10 mouse cellular contexts compared by ENCODE assay signal in the genomic region with DNA sequence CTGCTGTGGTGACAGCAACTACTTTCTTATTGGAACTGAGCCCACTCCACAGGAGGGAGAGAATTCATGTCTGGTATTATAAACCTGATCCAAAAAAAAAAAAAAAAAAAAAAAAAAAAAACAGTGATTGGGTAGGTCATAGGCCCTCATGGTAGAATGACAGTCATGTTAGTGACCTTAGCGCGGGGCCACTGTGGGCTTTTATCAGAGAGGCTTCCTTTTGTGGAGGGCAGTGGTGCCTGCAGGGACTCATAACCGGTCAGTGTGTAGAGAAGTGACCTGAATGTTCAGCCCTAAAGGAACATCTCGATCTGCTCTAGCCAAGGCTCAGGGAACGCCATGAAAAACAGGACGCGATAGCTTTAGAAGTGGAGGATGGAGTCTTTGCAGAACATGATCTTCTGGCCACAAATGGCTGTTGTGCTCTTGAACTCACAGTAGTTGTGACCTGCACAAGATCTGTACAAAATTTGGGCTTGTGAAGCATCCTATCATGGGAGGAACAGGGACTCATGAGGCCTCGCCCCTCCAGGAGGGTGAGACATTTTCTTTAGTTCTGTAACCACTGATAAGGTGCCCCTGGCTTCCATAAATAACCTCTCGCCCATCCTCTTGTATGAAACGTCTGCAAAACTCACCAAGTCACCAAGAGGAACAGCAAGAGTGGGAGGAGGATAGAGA. TPM values are rescaled to one million over a fixed set of nuclear protein-coding genes. Genes with fewer than 3 reads are reported as not detected.
DNase-seq lines count a peak whose midpoint lies in the region; ATAC-seq and TF ChIP-seq lines count a peak whose summit lies in the region.
"Had no signal": no experiment of that assay in that cellular context is flagged by ENCODE, and none has a peak within 500 bp of the region (broad histone marks: within the 10 kb centered on the region; RNA-seq: fewer than 3 reads in every experiment).

No protein-coding gene starts in this region.

- no peak for DNase-seq in heart, adult 2 months
- no peak for DNase-seq in heart, postnatal 10 days
- DNase-seq in 416B (ENCODE audit: low read depth) = peak; percentile 65
- peak; percentile 78 for DNase-seq in liver, embryonic 13.5 days
- DNase-seq in embryo, embryonic 10.5 days (ENCODE audit: low spot score) = no peak
- no peak for DNase-seq in thymus, postnatal 4 days

- no peak for TF ChIP-seq CTCF in heart, adult 2 months (IDR thresholded peaks at IDR 0.05)
- no peak for TF ChIP-seq CTCF in embryonic fibroblast, embryonic 13.5 days (IDR thresholded peaks at IDR 0.05; ENCODE audit: borderline replicate concordance, insufficient read depth, low read length)

- H3K27me3 ChIP-seq in heart, adult 2 months (ENCODE audit: control insufficient read depth, insufficient read depth, low read length) = no peaks in the 10 kb centered on the region
- H3K27me3 ChIP-seq in liver, embryonic 13.5 days = no peaks in the 10 kb centered on the region
- H3K27me3 ChIP-seq in midbrain, embryonic 16.5 days (ENCODE audit: control insufficient read depth, insufficient read depth, low read depth, low read length) = no peaks in the 10 kb centered on the region

- H3K27ac ChIP-seq in heart, adult 2 months = peak overlapping the region; percentile 80
- peak overlapping the region; percentile 94 for H3K27ac ChIP-seq in embryonic fibroblast, embryonic 13.5 days (ENCODE audit: insufficient read depth, low read length)
- H3K27ac ChIP-seq in liver, embryonic 13.5 days = peak overlapping the region; percentile 98
- no peak overlapping the region for H3K27ac ChIP-seq in midbrain, embryonic 16.5 days (ENCODE audit: low read length)
- H3K27ac ChIP-seq: hindbrain, embryonic 14.5 days had no signal

- H3K79me2 ChIP-seq in heart, adult 2 months (replicated peaks; ENCODE audit: control insufficient read depth, insufficient read depth, low read length) = peaks cover 3% of the 10 kb centered on the region

- 18% methylated on average over 10 of the region's 10 CpGs for WGBS in heart, adult 2 months
- WGBS in liver, embryonic 13.5 days (ENCODE audit: insufficient replicate concordance) = 14% methylated on average over 10 of the region's 10 CpGs
- 86% methylated on average over 10 of the region's 10 CpGs for WGBS in midbrain, embryonic 16.5 days

- TF ChIP-seq EP300 in heart, adult 2 months (IDR thresholded peaks at IDR 0.05; ENCODE audit: insufficient read depth, low read depth, low read length) = no peak

- peak; percentile 78 for ATAC-seq in liver, embryonic 13.5 days (ENCODE audit: low read depth)
- no peak for ATAC-seq in midbrain, embryonic 16.5 days

- H3K4me1 ChIP-seq in heart, adult 2 months (ENCODE audit: control insufficient read depth, insufficient read depth, low read length) = peaks cover 23% of the 10 kb centered on the region
- H3K4me1 ChIP-seq in embryonic fibroblast, embryonic 13.5 days (ENCODE audit: control insufficient read depth, insufficient read depth, low read length) = peaks cover 4% of the 10 kb centered on the region
- peaks cover 97% of the 10 kb centered on the region for H3K4me1 ChIP-seq in liver, embryonic 13.5 days (replicated peaks)
- no peaks in the 10 kb centered on the region for H3K4me1 ChIP-seq in midbrain, embryonic 16.5 days (ENCODE audit: control insufficient read depth, insufficient read depth, low read length)

- peak overlapping the region; percentile 93 for H3K4me2 ChIP-seq in liver, embryonic 13.5 days
- H3K4me2 ChIP-seq in midbrain, embryonic 16.5 days (ENCODE audit: low read length) = no peak overlapping the region
- H3K4me2 ChIP-seq: hindbrain, embryonic 14.5 days had no signal

- H3K4me3 ChIP-seq in heart, adult 2 months = no peak overlapping the region
- H3K4me3 ChIP-seq in embryonic fibroblast, embryonic 13.5 days (ENCODE audit: insufficient read depth, low read length) = no peak overlapping the region
- H3K4me3 ChIP-seq in liver, embryonic 13.5 days (replicated peaks) = peak overlapping the region; percentile 77
- no peak overlapping the region for H3K4me3 ChIP-seq in midbrain, embryonic 16.5 days (ENCODE audit: low read depth, low read length)

- H3K36me3 ChIP-seq in heart, adult 2 months (ENCODE audit: control insufficient read depth, insufficient read depth, low read length) = no peaks in the 10 kb centered on the region
- H3K36me3 ChIP-seq in liver, embryonic 13.5 days = peaks cover 50% of the 10 kb centered on the region
- 0 out of 2 replicates have a peak, but pooled peaks cover 2% of the 10 kb centered on the region for H3K36me3 ChIP-seq in midbrain, embryonic 16.5 days (ENCODE audit: control insufficient read depth, insufficient read depth, low read length)

- intact Hi-C loops in heart, adult 2 months (cut with DNase I) = no loop called here
- intact Hi-C loops in heart, postnatal 10 days (cut with DNase I) = no loop called here

- no peaks in the 10 kb centered on the region for H3K9me3 ChIP-seq in liver, embryonic 13.5 days (replicated peaks)
- H3K9me3 ChIP-seq in midbrain, embryonic 16.5 days (replicated peaks; ENCODE audit: control insufficient read depth, low read length, poor library complexity, severe bottlenecking) = no peaks in the 10 kb centered on the region

- H3K9ac ChIP-seq in heart, adult 2 months (ENCODE audit: low read depth, low read length) = no peak overlapping the region
- H3K9ac ChIP-seq in liver, embryonic 13.5 days = peak overlapping the region; percentile 92
- no peak overlapping the region for H3K9ac ChIP-seq in midbrain, embryonic 16.5 days (ENCODE audit: low read depth, low read length)
- H3K9ac ChIP-seq: hindbrain, embryonic 14.5 days had no signal

- TF ChIP-seq POLR2A in heart, adult 2 months (IDR thresholded peaks at IDR 0.05; ENCODE audit: insufficient read depth, low read depth, low read length) = no peak
- TF ChIP-seq POLR2A in embryonic fibroblast, embryonic 13.5 days (IDR thresholded peaks at IDR 0.05; ENCODE audit: low read depth, low read length) = no peak

RNA-seq across cellular contexts. Expression of a gene that starts 0.7 kb away (rescaled TPM):
- 10 to 100 TPM; 13.4 to 15.7 TPM for total RNA-seq in heart, adult 2 months (2021)
- 53.2 and 59.0 TPM in 2 replicates for polyA plus RNA-seq in heart, adult 2 months (2012; rRNA removed)
- 10 to 100 TPM; 13.4 to 15.7 TPM for total RNA-seq in heart, postnatal 10 days (2021)
- 18.8 and 27.3 TPM in 2 replicates for polyA plus RNA-seq in embryonic fibroblast, embryonic 13.5 days (2011; ENCODE audit: insufficient read length, low read depth, missing spikeins)
- 56.5 and 56.9 TPM in 2 replicates for polyA plus RNA-seq in liver, embryonic 13.5 days (2015; fragmentation: Nextera tagmentation; extraction: Ambion mirVana)
- 3.7 and 4.7 TPM in 2 replicates for polyA plus RNA-seq in midbrain, embryonic 16.5 days (2015; fragmentation: Nextera tagmentation; extraction: Ambion mirVana)

RNA-seq across cellular contexts. Expression of a gene that starts 8.2 kb away (rescaled TPM):
- total RNA-seq in heart, adult 2 months (2021) = not detected
- 0.32 and 1.2 TPM in 2 replicates for polyA plus RNA-seq in heart, adult 2 months (2012; rRNA removed)
- under 1 TPM; 0.36 to 0.50 TPM for total RNA-seq in heart, postnatal 10 days (2021)
- 0.75 and 1.2 TPM in 2 replicates for polyA plus RNA-seq in embryonic fibroblast, embryonic 13.5 days (2011; ENCODE audit: insufficient read length, low read depth, missing spikeins)
- polyA plus RNA-seq in liver, embryonic 13.5 days (2015; fragmentation: Nextera tagmentation; extraction: Ambion mirVana) = 0.53 and 0.56 TPM in 2 replicates
- 0.65 and 0.67 TPM in 2 replicates for polyA plus RNA-seq in midbrain, embryonic 16.5 days (2015; fragmentation: Nextera tagmentation; extraction: Ambion mirVana)

RNA-seq across cellular contexts. Expression of a gene that starts 11.0 kb away (rescaled TPM):
- total RNA-seq in heart, adult 2 months (2021) = 1 to 10 TPM; 4.8 to 8.3 TPM
- polyA plus RNA-seq in heart, adult 2 months (2012; rRNA removed) = 12.6 and 15.7 TPM in 2 replicates
- total RNA-seq in heart, postnatal 10 days (2021) = 10 to 100 TPM; 23.3 to 28.0 TPM
- 15.0 and 21.0 TPM in 2 replicates for polyA plus RNA-seq in embryonic fibroblast, embryonic 13.5 days (2011; ENCODE audit: insufficient read length, low read depth, missing spikeins)
- polyA plus RNA-seq in liver, embryonic 13.5 days (2015; fragmentation: Nextera tagmentation; extraction: Ambion mirVana) = 55.7 and 60.5 TPM in 2 replicates
- polyA plus RNA-seq in midbrain, embryonic 16.5 days (2015; fragmentation: Nextera tagmentation; extraction: Ambion mirVana) = 16.7 and 17.6 TPM in 2 replicates

RNA-seq across cellular contexts. Expression of a gene that starts 17.7 kb away (rescaled TPM):
- 1 to 10 TPM in 1 of 2 experiments, under 1 TPM in 1; 0.20 to 1.1 TPM for total RNA-seq in heart, adult 2 months (2021)
- polyA plus RNA-seq in heart, adult 2 months (2012; rRNA removed) = 2.0 and 8.8 TPM in 2 replicates
- 1 to 10 TPM; 2.0 TPM for total RNA-seq in heart, postnatal 10 days (2021)
- polyA plus RNA-seq in embryonic fibroblast, embryonic 13.5 days (2011; ENCODE audit: insufficient read length, low read depth, missing spikeins) = 2.1 and 4.0 TPM in 2 replicates
- 1.1 and 1.2 TPM in 2 replicates for polyA plus RNA-seq in liver, embryonic 13.5 days (2015; fragmentation: Nextera tagmentation; extraction: Ambion mirVana)
- polyA plus RNA-seq in midbrain, embryonic 16.5 days (2015; fragmentation: Nextera tagmentation; extraction: Ambion mirVana) = 1.2 and 1.4 TPM in 2 replicates

RNA-seq across cellular contexts. Expression of a gene that starts 21.5 kb away (rescaled TPM):
- 1 to 10 TPM; 1.4 to 1.8 TPM for total RNA-seq in heart, adult 2 months (2021)
- polyA plus RNA-seq in heart, adult 2 months (2012; rRNA removed) = 2.3 and 3.0 TPM in 2 replicates
- 1 to 10 TPM in 1 of 2 experiments, not detected in 1; 1.3 TPM for total RNA-seq in heart, postnatal 10 days (2021)
- polyA plus RNA-seq in embryonic fibroblast, embryonic 13.5 days (2011; ENCODE audit: insufficient read length, low read depth, missing spikeins) = not detected in 2 replicates
- 0.44 and 0.48 TPM in 2 replicates for polyA plus RNA-seq in liver, embryonic 13.5 days (2015; fragmentation: Nextera tagmentation; extraction: Ambion mirVana)
- polyA plus RNA-seq in midbrain, embryonic 16.5 days (2015; fragmentation: Nextera tagmentation; extraction: Ambion mirVana) = 0.83 and 0.97 TPM in 2 replicates
- polyA plus RNA-seq: neural tube, embryonic 14.5 days had no signal

Comparison
In these comparisons a context has a peak if more than half of its experiments do, and no peak if none do; other contexts are left out.
1. DNase-seq: peak in 416B (single experiment) and liver, embryonic 13.5 days (single experiment); none in heart, adult 2 months (0 of 2), heart, postnatal 10 days (0 of 2), embryo, embryonic 10.5 days (single experiment) and thymus, postnatal 4 days (single experiment).